12 mouse cellular contexts compared by ENCODE assay signal in genomic region chr1:54841788-54842187, GRCm38 (mm10).
DNase-seq lines count a peak whose midpoint lies in the region; ATAC-seq and TF ChIP-seq lines count a peak whose summit lies in the region.
"Had no signal": no experiment of that assay in that cellular context is flagged by ENCODE, and none has a peak within 500 bp of the region (broad histone marks: within the 10 kb centered on the region; RNA-seq: fewer than 3 reads in every experiment).

No protein-coding gene starts in this region.

- WGBS in liver, embryonic 12.5 days (ENCODE audit: insufficient replicate concordance) = 15% methylated on average over 5 of the region's 5 CpGs
- 7% methylated on average over 5 of the region's 5 CpGs for whole genome bisulfite sequencing in spleen, adult 2 months
- WGBS in midbrain, embryonic 11.5 days = 50% methylated on average over 5 of the region's 5 CpGs

- no peak overlapping the region for H3K4me3 ChIP-seq in liver, embryonic 12.5 days
- H3K4me3 ChIP-seq in spleen, adult 2 months (ENCODE audit: extremely low read depth, insufficient read depth, insufficient read length) = no peak overlapping the region
- H3K4me3 ChIP-seq in midbrain, embryonic 11.5 days (ENCODE audit: low read depth, low read length) = no peak overlapping the region
- H3K4me3 ChIP-seq: forebrain, embryonic 10.5 days; heart, adult 2 months; limb, embryonic 13.5 days had no signal

- H3K36me3 ChIP-seq in liver, embryonic 12.5 days = no peaks in the 10 kb centered on the region
- H3K36me3 ChIP-seq in spleen, adult 2 months (ENCODE audit: control insufficient read depth, insufficient read depth, low read length) = no peaks in the 10 kb centered on the region
- no peaks in the 10 kb centered on the region for H3K36me3 ChIP-seq in midbrain, embryonic 11.5 days (ENCODE audit: control insufficient read depth, insufficient read depth, low read length)
- H3K36me3 ChIP-seq: forebrain, embryonic 10.5 days; limb, embryonic 13.5 days had no signal

- H3K4me1 ChIP-seq in liver, embryonic 12.5 days = peaks cover 32% of the 10 kb centered on the region; the same call in 1 of the 2 replicates
- peaks cover 28% of the 10 kb centered on the region for H3K4me1 ChIP-seq in spleen, adult 2 months (ENCODE audit: control insufficient read depth, insufficient read depth, insufficient read length)
- no peaks in the 10 kb centered on the region for H3K4me1 ChIP-seq in midbrain, embryonic 11.5 days (ENCODE audit: control insufficient read depth, insufficient read depth, low read length)

- no peak for TF ChIP-seq POLR2A in spleen, adult 2 months (IDR thresholded peaks at IDR 0.05; ENCODE audit: low read depth, low read length)

- peak; percentile 96 for DNase-seq in 416B (ENCODE audit: low read depth)
- peak; percentile 89 for DNase-seq in CD4-positive helper T cell, adult 2 months (ENCODE audit: low read depth, low spot score)
- DNase-seq in spleen, adult 2 months (ENCODE audit: low read depth in 1 of 2, low spot score in 2 of 2) = peak; percentile 59 to 61
- no peak for DNase-seq in midbrain, embryonic 11.5 days (ENCODE audit: low spot score, missing footprints)
- DNase-seq in urinary bladder, postnatal 36 days (ENCODE audit: low spot score in 2 of 2) = no peak
- DNase-seq: heart, adult 2 months had no signal

- no peak for TF ChIP-seq CTCF in spleen, adult 2 months (IDR thresholded peaks at IDR 0.05; ENCODE audit: extremely low read depth, insufficient read depth, insufficient read length, insufficient replicate concordance)

- no peak overlapping the region for H3K9ac ChIP-seq in liver, embryonic 12.5 days
- no peak overlapping the region for H3K9ac ChIP-seq in midbrain, embryonic 11.5 days (ENCODE audit: low read length)
- H3K9ac ChIP-seq: limb, embryonic 13.5 days had no signal

- no peak overlapping the region for H3K4me2 ChIP-seq in liver, embryonic 12.5 days
- H3K4me2 ChIP-seq in midbrain, embryonic 11.5 days = no peak overlapping the region
- H3K4me2 ChIP-seq: limb, embryonic 13.5 days had no signal

- H3K9me3 ChIP-seq in liver, embryonic 12.5 days (replicated peaks) = no peaks in the 10 kb centered on the region
- no peaks in the 10 kb centered on the region for H3K9me3 ChIP-seq in midbrain, embryonic 11.5 days (ENCODE audit: control insufficient read depth, low read length)
- H3K9me3 ChIP-seq: forebrain, embryonic 10.5 days; limb, embryonic 13.5 days had no signal

- H3K27me3 ChIP-seq in liver, embryonic 12.5 days (replicated peaks) = no peaks in the 10 kb centered on the region
- H3K27me3 ChIP-seq in spleen, adult 2 months (ENCODE audit: control insufficient read depth, insufficient read depth, low read length) = no peaks in the 10 kb centered on the region
- no peaks in the 10 kb centered on the region for H3K27me3 ChIP-seq in midbrain, embryonic 11.5 days (ENCODE audit: control insufficient read depth, insufficient read depth, low read length)
- H3K27me3 ChIP-seq: limb, embryonic 13.5 days; Patski had no signal

- no peak overlapping the region for H3K27ac ChIP-seq in liver, embryonic 12.5 days
- 0 out of 2 replicates have a peak overlapping the region, but pooled peaks have one; percentile 44 for H3K27ac ChIP-seq in spleen, adult 2 months (ENCODE audit: insufficient read depth, low read length)
- H3K27ac ChIP-seq in midbrain, embryonic 11.5 days (ENCODE audit: low read depth, low read length) = no peak overlapping the region
- H3K27ac ChIP-seq: forebrain, embryonic 10.5 days; heart, adult 2 months; limb, embryonic 13.5 days had no signal

- peak; percentile 21; the same call in 1 of the 2 replicates for ATAC-seq in liver, embryonic 12.5 days
- ATAC-seq in midbrain, embryonic 11.5 days (ENCODE audit: low FRiP score) = no peak
- no peak for ATAC-seq in erythroblast, adult 5-6 weeks (replicated peaks; ENCODE audit: low FRiP score, poor library complexity, severe bottlenecking)
- ATAC-seq: midbrain, embryonic 16.5 days; Patski had no signal

Comparison
In these comparisons a context has a peak if more than half of its experiments do, and no peak if none do; other contexts are left out.
1. DNase-seq: peak in 416B (single experiment), CD4-positive helper T cell, adult 2 months (single experiment) and spleen, adult 2 months (2 of 2); none in midbrain, embryonic 11.5 days (single experiment) and urinary bladder, postnatal 36 days (0 of 2).